Mouse (Mus musculus): ENCODE results near the gene Gm11444. TPM values are rescaled to one million over a fixed set of nuclear protein-coding genes. Genes with fewer than 3 reads are reported as not detected.

Gene Gm11444
- polyA plus RNA-seq, 1 experiment = not detected

DNA sequence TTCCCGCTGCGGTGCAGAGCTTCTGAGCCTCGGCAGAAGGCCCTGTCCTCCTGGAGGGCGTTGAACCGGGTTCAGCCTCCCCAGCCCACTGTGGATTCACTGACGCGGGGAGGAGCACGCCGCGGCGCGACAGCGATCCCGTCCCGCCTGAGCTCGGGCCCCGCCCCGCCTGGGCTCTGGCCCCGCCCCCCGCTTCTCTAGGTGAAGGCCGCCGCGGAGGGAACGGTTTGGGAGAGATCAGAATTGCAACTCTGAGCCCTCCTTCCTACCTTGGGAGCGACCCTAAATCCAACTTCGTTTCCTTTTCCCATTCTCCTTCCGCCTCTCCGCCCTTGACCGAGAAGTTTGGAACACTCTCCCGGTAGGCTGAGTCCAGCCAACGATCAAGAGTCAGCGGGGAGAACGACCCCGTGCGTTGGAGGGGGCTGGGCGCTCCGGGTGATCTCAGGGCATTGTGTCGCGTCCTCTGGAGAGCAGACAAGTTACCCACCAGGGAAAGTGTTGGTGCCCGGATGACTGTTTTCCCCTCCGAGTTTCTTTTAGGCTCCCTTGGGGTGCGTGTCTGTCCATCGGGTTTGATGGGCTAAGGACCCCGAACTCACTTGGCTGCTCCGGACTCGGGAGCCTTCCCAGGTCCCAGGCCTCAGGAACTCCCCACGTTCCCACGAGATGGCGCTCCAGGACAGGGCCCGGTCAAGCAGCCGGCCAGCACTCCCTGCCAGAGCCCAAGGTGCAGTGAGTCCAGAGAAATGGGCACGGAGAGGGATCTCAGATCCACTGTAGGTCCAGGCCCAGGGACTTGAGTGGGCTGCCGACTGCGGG, 5.8 kb downstream of the Gm11444 start:
- 2% methylated on average over 54 of the region's 54 CpGs for WGBS
- Histone ChIP-seq H3K4me1 (ENCODE audit: control insufficient read depth, insufficient read depth, low read length) (peaks cover 15% of the 10 kb centered on the region), H3K27ac (ENCODE audit: insufficient read depth, low read depth, low read length) (no peak overlapping the region), H3K4me3 (ENCODE audit: insufficient read depth, low read depth, low read length) (peak overlapping the region; percentile 22)
- peak; percentile 73 for TF ChIP-seq CTCF (IDR thresholded peaks at IDR 0.05; ENCODE audit: insufficient read depth, low read depth, low read length)
- no peak for TF ChIP-seq POLR2A (IDR thresholded peaks at IDR 0.05; ENCODE audit: insufficient read depth, low read depth, low read length)

DNA sequence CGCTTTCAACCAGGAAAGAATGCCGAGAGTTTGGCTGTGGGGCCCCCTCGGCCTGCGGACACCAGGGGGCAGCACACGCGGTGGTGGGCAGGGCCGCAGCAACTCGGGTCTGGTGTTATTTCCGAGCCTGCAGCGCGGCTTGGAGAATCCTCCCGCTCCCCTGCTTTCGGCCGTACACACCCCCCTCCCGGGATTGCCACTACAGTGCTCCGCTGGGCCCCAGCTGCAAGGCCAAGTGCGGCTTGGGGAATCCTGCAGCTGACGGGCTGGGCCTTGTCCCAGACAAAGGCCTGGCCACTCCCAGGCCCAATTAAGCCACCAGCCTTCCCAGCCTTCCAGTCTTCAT, 6.8 kb downstream of the Gm11444 start:
- under 1% methylated on average over 18 of the region's 18 CpGs for WGBS
- TF ChIP-seq CTCF (IDR thresholded peaks at IDR 0.05; ENCODE audit: insufficient read depth, low read depth, low read length) (peak; percentile 67), POLR2A (IDR thresholded peaks at IDR 0.05; ENCODE audit: insufficient read depth, low read depth, low read length) (no peak)
- peaks cover 15% of the 10 kb centered on the region for H3K4me1 ChIP-seq (ENCODE audit: control insufficient read depth, insufficient read depth, low read length)
- H3K27ac ChIP-seq (ENCODE audit: insufficient read depth, low read depth, low read length) = no peak overlapping the region
- H3K4me3 ChIP-seq (ENCODE audit: insufficient read depth, low read depth, low read length) = no peak overlapping the region

DNA sequence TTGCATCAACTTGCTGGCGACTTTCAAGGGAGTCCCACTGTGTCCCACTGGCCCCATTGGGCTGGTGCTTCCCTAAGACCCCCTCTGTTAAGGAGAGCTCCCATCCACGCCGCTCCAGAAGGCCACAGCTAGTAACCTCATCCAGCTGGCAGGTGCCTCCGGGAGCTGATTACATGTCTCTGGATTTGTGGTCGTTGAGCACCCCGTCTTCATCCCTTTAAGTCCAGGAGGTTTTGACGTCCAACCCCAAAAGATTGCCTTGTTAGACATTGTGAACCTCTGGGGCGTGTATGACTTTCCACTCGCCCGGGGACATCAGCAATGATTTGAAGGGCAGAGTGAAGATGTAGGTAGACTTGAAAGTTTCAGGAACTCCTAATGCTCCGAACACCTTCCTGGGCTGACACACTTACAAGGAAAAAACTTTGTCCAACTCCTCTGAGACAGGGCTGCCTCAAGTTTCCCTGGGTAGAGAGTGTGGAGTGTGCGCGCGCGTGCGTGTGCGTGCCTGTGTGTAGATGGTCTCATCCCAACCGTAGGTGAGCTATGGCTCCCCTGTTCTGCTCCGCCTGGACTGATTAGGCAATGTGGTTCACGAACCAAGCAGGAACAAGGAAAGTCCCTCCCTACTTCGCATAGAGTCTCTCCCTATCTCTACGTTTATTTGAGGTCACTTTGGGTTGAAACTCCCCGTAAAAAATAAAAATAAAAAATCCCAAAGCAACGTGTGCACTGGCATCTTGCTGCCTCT, 7.4 kb downstream of the Gm11444 start:
- no peak overlapping the region for H3K4me3 ChIP-seq (ENCODE audit: insufficient read depth, low read depth, low read length)
- H3K4me1 ChIP-seq (ENCODE audit: control insufficient read depth, insufficient read depth, low read length) = peaks cover 19% of the 10 kb centered on the region
- 10% methylated on average over 24 of the region's 24 CpGs for WGBS

DNA sequence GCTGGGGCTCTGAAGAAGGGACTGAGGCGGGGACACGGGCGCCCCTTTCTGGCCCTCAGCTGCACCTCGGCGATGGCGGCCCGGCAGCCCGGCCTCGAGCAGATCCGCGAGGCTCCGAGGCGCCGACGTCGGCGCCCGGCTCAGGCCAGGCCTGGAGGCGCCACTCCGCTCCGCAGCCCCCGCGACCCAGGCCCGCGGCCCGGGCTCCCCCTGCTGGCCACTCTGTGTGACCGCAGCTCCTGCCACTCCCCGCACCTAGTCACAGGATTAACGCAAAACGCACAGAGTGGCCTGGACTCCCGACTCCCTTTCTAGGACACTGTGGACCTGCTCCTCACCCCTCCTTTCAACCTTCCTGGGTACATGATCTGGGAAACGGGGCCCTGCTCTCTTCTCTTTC, 8.2 kb downstream of the Gm11444 start:
- TF ChIP-seq POLR2A (IDR thresholded peaks at IDR 0.05; ENCODE audit: insufficient read depth, low read depth, low read length) (no peak), CTCF (IDR thresholded peaks at IDR 0.05; ENCODE audit: insufficient read depth, low read depth, low read length) (peak; percentile 65)
- H3K4me1 ChIP-seq (ENCODE audit: control insufficient read depth, insufficient read depth, low read length) = peaks cover 20% of the 10 kb centered on the region
- no peak overlapping the region for H3K27ac ChIP-seq (ENCODE audit: insufficient read depth, low read depth, low read length)
- 1% methylated on average over 32 of the region's 32 CpGs for WGBS
- H3K4me3 ChIP-seq (ENCODE audit: insufficient read depth, low read depth, low read length) = 0 out of 2 replicates have a peak overlapping the region, but pooled peaks have one; percentile 12

More for the DNA sequence above, 7.4 kb downstream of the Gm11444 start:
- no peak overlapping the region for H3K27ac ChIP-seq (ENCODE audit: insufficient read depth, low read depth, low read length)
- TF ChIP-seq CTCF (IDR thresholded peaks at IDR 0.05; ENCODE audit: insufficient read depth, low read depth, low read length) (no peak), POLR2A (IDR thresholded peaks at IDR 0.05; ENCODE audit: insufficient read depth, low read depth, low read length) (no peak)

DNA sequence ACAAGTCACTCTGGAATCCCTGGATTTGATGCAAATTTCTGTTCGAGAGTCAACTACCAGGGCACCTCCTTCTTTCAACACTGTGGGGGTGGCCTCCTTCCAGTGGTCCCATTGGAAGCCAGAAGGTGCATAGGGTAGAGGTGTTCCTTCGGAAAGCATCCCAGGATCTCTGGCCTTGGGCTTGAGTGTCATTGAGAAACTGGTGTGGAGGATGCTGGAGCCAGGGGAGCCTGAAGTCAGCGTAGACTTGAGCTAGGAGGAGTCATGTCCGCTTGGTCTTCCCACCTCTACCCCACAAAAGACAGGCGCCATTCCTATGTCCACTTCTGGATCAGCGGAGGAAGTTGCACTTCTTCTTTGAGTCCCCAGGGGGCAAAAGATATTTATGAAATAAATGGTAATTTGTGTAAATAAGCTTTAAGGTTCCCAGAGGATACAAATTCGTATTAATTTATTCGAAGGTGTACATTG, 8.9 kb downstream of the Gm11444 start:
- H3K4me1 ChIP-seq (ENCODE audit: control insufficient read depth, insufficient read depth, low read length) = peaks cover 20% of the 10 kb centered on the region
- H3K4me3 ChIP-seq (ENCODE audit: insufficient read depth, low read depth, low read length) = no peak overlapping the region
- WGBS = 19% methylated on average over 8 of the region's 8 CpGs
- no peak for TF ChIP-seq POLR2A (IDR thresholded peaks at IDR 0.05; ENCODE audit: insufficient read depth, low read depth, low read length)
- no peak for TF ChIP-seq CTCF (IDR thresholded peaks at IDR 0.05; ENCODE audit: insufficient read depth, low read depth, low read length)
- no peak overlapping the region for H3K27ac ChIP-seq (ENCODE audit: insufficient read depth, low read depth, low read length)

DNA sequence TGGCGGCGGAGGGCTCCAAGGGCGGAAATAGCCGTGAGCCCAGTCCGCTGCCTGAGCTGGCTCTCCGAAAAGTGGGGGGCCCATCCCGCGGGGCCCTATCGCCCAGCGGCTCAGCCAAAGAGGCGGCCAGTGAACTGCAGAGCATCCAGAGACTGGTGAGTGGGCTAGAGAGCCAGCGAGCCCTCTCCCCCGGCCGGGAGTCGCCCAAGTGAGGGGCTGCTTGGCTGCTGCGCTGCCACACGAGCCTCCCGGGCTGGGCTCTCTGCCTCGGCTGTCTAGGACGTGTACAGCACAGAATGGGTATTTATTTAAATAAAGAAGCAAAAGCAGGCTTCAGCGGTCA, 9.4 kb downstream of the Gm11444 start:
- Histone ChIP-seq H3K4me1 (ENCODE audit: control insufficient read depth, insufficient read depth, low read length) (peaks cover 20% of the 10 kb centered on the region), H3K4me3 (ENCODE audit: insufficient read depth, low read depth, low read length) (no peak overlapping the region), H3K27ac (ENCODE audit: insufficient read depth, low read depth, low read length) (no peak overlapping the region)
- TF ChIP-seq POLR2A (IDR thresholded peaks at IDR 0.05; ENCODE audit: insufficient read depth, low read depth, low read length) (no peak), CTCF (IDR thresholded peaks at IDR 0.05; ENCODE audit: insufficient read depth, low read depth, low read length) (no peak)
- 9% methylated on average over 21 of the region's 21 CpGs for WGBS

DNA sequence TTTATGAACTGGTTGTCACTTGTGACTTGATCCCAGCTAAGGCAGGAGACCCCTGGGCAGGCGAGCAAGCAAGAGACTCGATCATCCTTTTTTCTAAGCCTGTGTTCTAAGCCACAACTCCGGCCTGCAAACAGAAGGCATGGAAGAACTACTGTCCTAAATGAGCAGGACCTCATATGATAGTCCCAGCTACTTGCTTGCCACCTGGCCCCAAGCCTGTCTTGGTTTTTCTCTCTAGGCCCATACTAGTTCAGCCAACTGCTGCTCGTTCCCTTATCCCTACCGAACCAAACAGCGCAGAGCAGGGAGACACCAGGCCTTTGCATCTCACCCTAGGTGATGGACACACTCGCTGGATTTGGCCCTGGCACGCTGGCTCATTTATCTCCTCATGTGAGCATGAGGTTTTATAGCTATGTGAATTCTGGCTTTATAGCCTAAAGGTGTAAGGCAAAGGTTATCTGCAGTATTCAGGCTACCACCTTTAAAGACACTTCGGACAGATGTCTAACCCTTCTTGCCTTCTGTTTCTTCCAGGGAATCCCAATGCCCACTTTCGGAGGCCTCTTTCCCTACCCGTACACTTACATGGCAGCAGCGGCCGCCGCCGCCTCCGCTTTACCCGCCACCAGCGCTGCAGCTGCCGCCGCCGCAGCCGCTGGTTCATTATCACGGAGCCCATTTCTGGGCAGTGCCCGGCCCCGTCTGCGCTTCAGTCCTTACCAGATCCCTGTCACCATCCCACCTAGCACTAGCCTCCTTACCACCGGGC, 9.9 kb downstream of the Gm11444 start:
- no peak for TF ChIP-seq POLR2A (IDR thresholded peaks at IDR 0.05; ENCODE audit: insufficient read depth, low read depth, low read length)
- TF ChIP-seq CTCF (IDR thresholded peaks at IDR 0.05; ENCODE audit: insufficient read depth, low read depth, low read length) = no peak
- H3K4me3 ChIP-seq (ENCODE audit: insufficient read depth, low read depth, low read length) = no peak overlapping the region
- H3K27ac ChIP-seq (ENCODE audit: insufficient read depth, low read depth, low read length) = no peak overlapping the region
- 23% methylated on average over 27 of the region's 27 CpGs for WGBS
- peaks cover 20% of the 10 kb centered on the region for H3K4me1 ChIP-seq (ENCODE audit: control insufficient read depth, insufficient read depth, low read length)

DNA sequence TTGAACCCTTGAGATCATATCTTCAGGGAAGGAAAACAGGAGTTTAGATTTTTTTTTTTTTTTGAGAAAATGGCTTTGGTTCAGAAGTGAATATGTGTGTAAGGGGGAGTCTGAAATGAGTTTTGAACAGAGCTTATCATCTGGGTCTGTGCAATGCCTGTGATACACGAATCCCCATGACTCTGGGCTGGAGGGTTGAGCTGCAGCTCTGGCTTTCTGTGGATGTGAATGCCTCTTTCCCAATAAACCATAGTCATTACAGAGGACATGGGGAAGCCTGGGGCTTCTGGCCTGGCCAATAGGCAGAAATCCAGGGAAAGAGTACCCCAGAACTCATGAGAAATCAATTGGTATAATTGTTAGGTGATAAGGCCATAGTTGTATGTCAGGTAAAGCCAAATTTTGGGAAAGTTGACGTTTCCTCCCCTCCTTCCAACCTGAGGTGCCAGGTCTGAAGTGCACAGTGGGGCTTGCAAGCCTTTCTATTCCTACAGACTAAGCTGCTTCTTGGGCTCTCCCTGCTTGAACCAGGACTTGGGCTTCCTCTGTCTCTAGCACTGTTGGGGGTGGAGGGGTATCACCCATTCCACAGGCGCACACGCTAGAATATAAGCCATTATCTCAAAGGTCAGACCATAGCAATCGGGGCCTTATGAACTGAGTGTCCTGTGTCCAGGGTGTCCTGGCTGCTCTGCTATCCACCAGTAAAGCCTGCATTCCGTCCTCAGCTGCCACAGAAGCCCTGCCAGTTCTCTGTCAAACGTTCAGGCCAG, 10.7 kb downstream of the Gm11444 start:
- no peak for TF ChIP-seq POLR2A (IDR thresholded peaks at IDR 0.05; ENCODE audit: insufficient read depth, low read depth, low read length)
- TF ChIP-seq CTCF (IDR thresholded peaks at IDR 0.05; ENCODE audit: insufficient read depth, low read depth, low read length) = no peak
- Histone ChIP-seq H3K4me3 (ENCODE audit: insufficient read depth, low read depth, low read length) (no peak overlapping the region), H3K27ac (ENCODE audit: insufficient read depth, low read depth, low read length) (no peak overlapping the region), H3K4me1 (ENCODE audit: control insufficient read depth, insufficient read depth, low read length) (peaks cover 19% of the 10 kb centered on the region)
- WGBS = 52% methylated on average over 7 of the region's 7 CpGs

All from olfactory bulb, adult 2 months (tissue).